Mouse (Mus musculus): ENCODE data around the gene Slc39a9. TPM values are rescaled to one million over a fixed set of nuclear protein-coding genes. Genes with fewer than 3 reads are reported as not detected.

Slc39a9 gene
- total and polyA plus RNA-seq, 3 experiments, result 19.0 to 55.5 (median 22.5) TPM

- TF ChIP-seq POLR2AphosphoS5 (IDR thresholded peaks at IDR 0.05; ENCODE audit: insufficient replicate concordance, low read depth, low read length) (no peak), GATA1 (IDR thresholded peaks at IDR 0.05; ENCODE audit: borderline replicate concordance, low read length) (no peak), GATA2 (IDR thresholded peaks at IDR 0.05; ENCODE audit: borderline replicate concordance, low read depth, low read length) (no peak), CTCF (IDR thresholded peaks at IDR 0.05; ENCODE audit: low read depth, low read length) (no peak), TAL1 (conservative IDR thresholded peaks at IDR 0.05; ENCODE audit: low read depth, low read length) (no peak)
- Histone ChIP-seq H3K36me3 (replicated peaks) (no peaks in the 10 kb centered on the region), H3K27me3 (ENCODE audit: insufficient read depth, low read length) (peaks cover 63% of the 10 kb centered on the region), H3K4me1 (ENCODE audit: insufficient read depth, low read depth, low read length) (peaks cover 20% of the 10 kb centered on the region), H3K9me3 (replicated peaks) (no peaks in the 10 kb centered on the region), H3K4me3 (ENCODE audit: low read depth, low read length) (no peak overlapping the region)
- ATAC-seq (ENCODE audit: extremely low read depth, insufficient number of reproducible peaks, low FRiP score, poor library complexity, severe bottlenecking) (peak; percentile 37; the same call in 1 of the 2 replicates), DNase-seq (ENCODE audit: low spot score) (no peak)
Measured at GRCm38 (mm10) chr12:80719141-80719540, 75.5 kb downstream of the Slc39a9 start.

GRCm38 (mm10) chr12:80720507-80720906 is 76.8 kb downstream of the Slc39a9 start:
- Histone ChIP-seq H3K4me3 (ENCODE audit: low read depth, low read length) (no peak overlapping the region), H3K27me3 (ENCODE audit: insufficient read depth, low read length) (peaks cover 59% of the 10 kb centered on the region), H3K9me3 (replicated peaks) (no peaks in the 10 kb centered on the region), H3K36me3 (replicated peaks) (no peaks in the 10 kb centered on the region), H3K4me1 (ENCODE audit: insufficient read depth, low read depth, low read length) (peaks cover 17% of the 10 kb centered on the region)
- ATAC-seq (ENCODE audit: extremely low read depth, insufficient number of reproducible peaks, low FRiP score, poor library complexity, severe bottlenecking) (no peak), DNase-seq (ENCODE audit: low spot score) (no peak)
- no peak for TF ChIP-seq POLR2AphosphoS5 (IDR thresholded peaks at IDR 0.05; ENCODE audit: insufficient replicate concordance, low read depth, low read length)
- TF ChIP-seq GATA1 (IDR thresholded peaks at IDR 0.05; ENCODE audit: borderline replicate concordance, low read length), result no peak
- no peak for TF ChIP-seq TAL1 (conservative IDR thresholded peaks at IDR 0.05; ENCODE audit: low read depth, low read length)
- no peak for TF ChIP-seq GATA2 (IDR thresholded peaks at IDR 0.05; ENCODE audit: borderline replicate concordance, low read depth, low read length)
- no peak for TF ChIP-seq CTCF (IDR thresholded peaks at IDR 0.05; ENCODE audit: low read depth, low read length)

- no peak overlapping the region for H3K4me3 ChIP-seq (ENCODE audit: low read depth, low read length)
- H3K27me3 ChIP-seq (ENCODE audit: insufficient read depth, low read length), result peaks cover 59% of the 10 kb centered on the region
- ATAC-seq (ENCODE audit: extremely low read depth, insufficient number of reproducible peaks, low FRiP score, poor library complexity, severe bottlenecking) (no peak), DNase-seq (ENCODE audit: low spot score) (no peak)
- peaks cover 16% of the 10 kb centered on the region for H3K4me1 ChIP-seq (ENCODE audit: insufficient read depth, low read depth, low read length)
- H3K9me3 ChIP-seq (replicated peaks), result no peaks in the 10 kb centered on the region
- no peaks in the 10 kb centered on the region for H3K36me3 ChIP-seq (replicated peaks)
- TF ChIP-seq GATA2 (IDR thresholded peaks at IDR 0.05; ENCODE audit: borderline replicate concordance, low read depth, low read length) (no peak), TAL1 (conservative IDR thresholded peaks at IDR 0.05; ENCODE audit: low read depth, low read length) (no peak), POLR2AphosphoS5 (IDR thresholded peaks at IDR 0.05; ENCODE audit: insufficient replicate concordance, low read depth, low read length) (no peak), GATA1 (IDR thresholded peaks at IDR 0.05; ENCODE audit: borderline replicate concordance, low read length) (no peak), CTCF (IDR thresholded peaks at IDR 0.05; ENCODE audit: low read depth, low read length) (no peak)
Measured at GRCm38 (mm10) chr12:80721458-80721857, 77.8 kb downstream of the Slc39a9 start.

GRCm38 (mm10) chr12:80724853-80725559 is 81.3 kb downstream of the Slc39a9 start:
- DNase-seq (ENCODE audit: low spot score) (peak; percentile 72), ATAC-seq (ENCODE audit: extremely low read depth, insufficient number of reproducible peaks, low FRiP score, poor library complexity, severe bottlenecking) (no peak; the same call in 1 of the 2 replicates)
- peaks cover 56% of the 10 kb centered on the region for H3K27me3 ChIP-seq (ENCODE audit: insufficient read depth, low read length)
- H3K36me3 ChIP-seq (replicated peaks), result no peaks in the 10 kb centered on the region
- no peaks in the 10 kb centered on the region for H3K9me3 ChIP-seq (replicated peaks)
- TF ChIP-seq CTCF (IDR thresholded peaks at IDR 0.05; ENCODE audit: low read depth, low read length) (peak; percentile 94), TAL1 (conservative IDR thresholded peaks at IDR 0.05; ENCODE audit: low read depth, low read length) (no peak), GATA2 (IDR thresholded peaks at IDR 0.05; ENCODE audit: borderline replicate concordance, low read depth, low read length) (no peak), POLR2AphosphoS5 (IDR thresholded peaks at IDR 0.05; ENCODE audit: insufficient replicate concordance, low read depth, low read length) (no peak)
- H3K4me1 ChIP-seq (ENCODE audit: insufficient read depth, low read depth, low read length), result peaks cover 2% of the 10 kb centered on the region; the same call in 1 of the 2 replicates
- no peak overlapping the region for H3K4me3 ChIP-seq (ENCODE audit: low read depth, low read length)

- TF ChIP-seq TAL1 (conservative IDR thresholded peaks at IDR 0.05; ENCODE audit: low read depth, low read length), result no peak
- no peak for TF ChIP-seq GATA2 (IDR thresholded peaks at IDR 0.05; ENCODE audit: borderline replicate concordance, low read depth, low read length)
- no peak for TF ChIP-seq CTCF (IDR thresholded peaks at IDR 0.05; ENCODE audit: low read depth, low read length)
- no peak for TF ChIP-seq GATA1 (IDR thresholded peaks at IDR 0.05; ENCODE audit: borderline replicate concordance, low read length)
- no peak for TF ChIP-seq POLR2AphosphoS5 (IDR thresholded peaks at IDR 0.05; ENCODE audit: insufficient replicate concordance, low read depth, low read length)
- ATAC-seq (ENCODE audit: extremely low read depth, insufficient number of reproducible peaks, low FRiP score, poor library complexity, severe bottlenecking), result no peak
- Histone ChIP-seq H3K36me3 (replicated peaks) (no peaks in the 10 kb centered on the region), H3K4me1 (ENCODE audit: insufficient read depth, low read depth, low read length) (no peaks in the 10 kb centered on the region), H3K4me3 (ENCODE audit: low read depth, low read length) (no peak overlapping the region), H3K9me3 (replicated peaks) (no peaks in the 10 kb centered on the region), H3K27me3 (ENCODE audit: insufficient read depth, low read length) (peaks cover 41% of the 10 kb centered on the region)
- no peak for DNase-seq (ENCODE audit: low spot score)
Measured at GRCm38 (mm10) chr12:80728207-80728606, 84.5 kb downstream of the Slc39a9 start.

- Histone ChIP-seq H3K4me3 (ENCODE audit: low read depth, low read length) (no peak overlapping the region), H3K27me3 (ENCODE audit: insufficient read depth, low read length) (peaks cover 35% of the 10 kb centered on the region)
- peak; percentile 1; the same call in 1 of the 2 replicates for ATAC-seq (ENCODE audit: extremely low read depth, insufficient number of reproducible peaks, low FRiP score, poor library complexity, severe bottlenecking)
Measured at GRCm38 (mm10) chr12:80728814-80729213, 85.1 kb downstream of the Slc39a9 start.

More at GRCm38 (mm10) chr12:80728814-80729213, 85.1 kb downstream of the Slc39a9 start:
- Histone ChIP-seq H3K9me3 (replicated peaks) (no peaks in the 10 kb centered on the region), H3K4me1 (ENCODE audit: insufficient read depth, low read depth, low read length) (no peaks in the 10 kb centered on the region), H3K36me3 (replicated peaks) (no peaks in the 10 kb centered on the region)
- TF ChIP-seq CTCF (IDR thresholded peaks at IDR 0.05; ENCODE audit: low read depth, low read length) (no peak), TAL1 (conservative IDR thresholded peaks at IDR 0.05; ENCODE audit: low read depth, low read length) (no peak), POLR2AphosphoS5 (IDR thresholded peaks at IDR 0.05; ENCODE audit: insufficient replicate concordance, low read depth, low read length) (no peak), GATA1 (IDR thresholded peaks at IDR 0.05; ENCODE audit: borderline replicate concordance, low read length) (no peak), GATA2 (IDR thresholded peaks at IDR 0.05; ENCODE audit: borderline replicate concordance, low read depth, low read length) (no peak)
- no peak for DNase-seq (ENCODE audit: low spot score)
